Mouse (Mus musculus): Measurements from ENCODE around the gene Gm17490. TPM values are rescaled to one million over a fixed set of nuclear protein-coding genes. Genes with fewer than 3 reads are reported as not detected.

Gm17490 gene
- polyA plus RNA-seq (2012): not detected in 2 replicates

- no peak for TF ChIP-seq GATA1 (IDR thresholded peaks at IDR 0.05; ENCODE audit: low read length)
Measured at GRCm38 (mm10) chr2:11625890-11626289, at the start of gene Gm17490. Gm17490 (minus strand) TSS chr2:11626264.

DNA sequence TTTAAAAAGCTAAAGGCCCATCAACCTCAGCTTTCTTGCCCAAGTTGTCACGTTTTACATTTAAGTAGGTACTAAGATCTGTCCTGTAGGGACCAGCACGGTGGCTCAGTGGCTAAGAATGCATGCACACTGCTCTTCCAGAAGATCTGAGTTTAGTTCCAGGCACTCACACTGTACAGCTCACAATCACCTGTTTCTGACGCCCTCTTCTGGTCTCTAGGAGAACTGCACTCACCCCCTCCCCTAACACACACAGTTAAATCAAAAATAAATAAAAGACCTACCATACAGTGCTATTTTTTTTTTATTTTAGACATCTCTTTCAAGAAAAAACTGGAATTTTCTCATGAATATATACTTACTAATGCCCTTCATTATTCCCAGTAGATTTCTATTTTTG is 46.1 kb upstream of the Gm17490 start:
- no peak for TF ChIP-seq GATA1 (IDR thresholded peaks at IDR 0.05; ENCODE audit: low read length)

- TF ChIP-seq GATA1 (IDR thresholded peaks at IDR 0.05; ENCODE audit: low read length): no peak
Measured at GRCm38 (mm10) chr2:11665326-11665725, 39.3 kb upstream of the Gm17490 start.

DNA sequence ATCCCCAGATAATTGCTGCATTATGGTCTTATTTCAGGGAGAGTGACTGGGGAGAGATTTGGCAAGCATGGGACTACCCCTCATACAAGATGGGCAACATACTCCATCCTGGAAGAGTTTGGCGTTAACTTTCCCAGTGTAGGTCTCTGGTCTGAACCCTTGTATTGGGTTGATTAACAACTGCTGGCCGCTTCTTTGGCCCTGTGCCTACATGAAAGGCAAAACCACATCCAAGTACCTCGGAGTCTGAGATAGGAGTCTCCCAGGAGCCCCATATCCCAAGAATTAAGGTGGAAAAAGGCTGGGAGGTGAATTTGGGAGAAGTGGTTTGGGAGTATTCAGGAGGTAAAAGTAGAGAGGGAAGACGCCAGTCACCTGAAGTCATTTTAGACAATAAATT is 38.7 kb upstream of the Gm17490 start:
- TF ChIP-seq GATA1 (IDR thresholded peaks at IDR 0.05; ENCODE audit: low read length): no peak

GRCm38 (mm10) chr2:11664367-11664766 is 38.3 kb upstream of the Gm17490 start:
- TF ChIP-seq GATA1 (IDR thresholded peaks at IDR 0.05; ENCODE audit: low read length): no peak

- no peak for TF ChIP-seq GATA1 (IDR thresholded peaks at IDR 0.05; ENCODE audit: low read length)
Measured at GRCm38 (mm10) chr2:11663961-11664360, 37.9 kb upstream of the Gm17490 start.

DNA sequence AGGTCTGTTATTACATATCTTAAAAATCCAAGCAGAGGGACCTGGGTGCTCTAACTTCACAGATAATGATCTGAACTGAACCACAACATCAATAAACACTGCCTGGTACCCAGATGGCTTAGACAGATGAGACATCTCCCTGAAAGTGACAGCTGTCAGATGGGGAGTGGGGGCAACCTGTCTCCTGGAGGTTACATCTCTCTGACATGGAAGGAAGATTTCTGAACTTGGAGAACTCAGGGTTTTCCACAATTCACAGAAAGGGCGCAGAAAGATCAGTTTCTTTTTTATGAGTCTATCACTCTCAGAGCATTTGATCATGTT is 36.8 kb upstream of the Gm17490 start:
- TF ChIP-seq GATA1 (IDR thresholded peaks at IDR 0.05; ENCODE audit: low read length): no peak

- no peak for TF ChIP-seq GATA1 (IDR thresholded peaks at IDR 0.05; ENCODE audit: low read length)
Measured at GRCm38 (mm10) chr2:11662143-11662906, 36.3 kb upstream of the Gm17490 start.

DNA sequence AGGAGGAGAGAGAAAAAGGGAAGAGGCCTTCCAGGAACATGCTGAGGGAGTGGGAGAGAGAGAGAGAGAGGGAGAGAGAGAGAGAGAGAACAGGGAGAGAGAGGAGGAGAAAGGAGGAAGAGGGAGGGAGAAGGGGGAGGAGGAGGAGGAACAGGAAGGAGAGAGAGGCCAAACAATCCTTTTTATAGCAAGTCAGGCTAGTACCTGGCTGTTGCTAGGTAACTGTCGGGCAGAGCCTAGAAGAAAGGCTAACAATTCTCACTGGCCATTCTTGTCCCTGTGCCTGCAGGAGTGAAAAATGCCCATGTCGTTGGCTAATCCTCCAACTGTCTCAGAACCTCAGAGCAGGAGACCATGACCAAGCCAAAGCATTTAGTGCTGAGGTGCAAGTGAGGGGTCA is 33.2 kb upstream of the Gm17490 start:
- no peak for TF ChIP-seq GATA1 (IDR thresholded peaks at IDR 0.05; ENCODE audit: low read length)

DNA sequence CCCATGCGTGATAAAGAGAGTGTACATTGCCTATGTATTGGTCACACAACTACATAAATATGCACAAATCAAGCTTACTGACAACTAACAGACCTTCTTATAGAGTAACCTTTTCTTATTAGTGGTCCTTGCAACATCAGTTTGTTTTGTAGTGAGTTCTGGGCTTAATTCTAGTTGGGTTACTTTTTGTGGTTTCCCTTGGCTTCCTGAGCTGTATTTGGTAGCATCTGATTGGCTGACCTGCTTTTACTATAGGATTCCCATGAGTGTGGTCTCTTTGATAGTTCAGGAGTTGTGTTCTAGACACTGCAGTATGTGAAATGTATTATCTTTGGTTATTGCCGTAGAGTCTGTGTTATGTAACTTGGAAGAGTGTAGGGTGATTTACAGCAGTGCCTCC is 31.5 kb upstream of the Gm17490 start:
- TF ChIP-seq GATA1 (IDR thresholded peaks at IDR 0.05; ENCODE audit: low read length): no peak

- no peak for TF ChIP-seq GATA1 (IDR thresholded peaks at IDR 0.05; ENCODE audit: low read length)
Measured at GRCm38 (mm10) chr2:11654990-11655931, 29.2 kb upstream of the Gm17490 start.

DNA sequence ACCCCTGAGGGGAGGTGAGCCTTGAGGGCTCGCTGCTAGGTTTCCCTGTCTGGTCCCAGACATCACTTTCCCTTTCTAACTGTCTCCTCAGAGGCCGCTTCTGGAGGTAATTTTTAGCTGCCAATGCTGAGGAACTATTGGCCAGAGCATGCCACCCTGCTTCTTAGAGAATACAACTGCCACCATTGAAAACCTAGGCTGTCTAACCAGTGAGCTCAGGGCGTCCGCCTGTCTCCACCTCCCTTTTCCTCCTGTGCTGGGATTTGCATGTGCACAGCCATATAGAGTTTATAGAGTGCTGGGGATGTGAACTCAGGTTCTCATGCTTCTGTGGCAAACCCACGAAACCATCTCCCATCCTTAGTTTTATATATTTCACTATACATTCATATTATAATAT is 27.7 kb upstream of the Gm17490 start:
- TF ChIP-seq GATA1 (IDR thresholded peaks at IDR 0.05; ENCODE audit: low read length): no peak

GRCm38 (mm10) chr2:11653330-11653729 is 27.3 kb upstream of the Gm17490 start:
- no peak for TF ChIP-seq GATA1 (IDR thresholded peaks at IDR 0.05; ENCODE audit: low read length)

DNA sequence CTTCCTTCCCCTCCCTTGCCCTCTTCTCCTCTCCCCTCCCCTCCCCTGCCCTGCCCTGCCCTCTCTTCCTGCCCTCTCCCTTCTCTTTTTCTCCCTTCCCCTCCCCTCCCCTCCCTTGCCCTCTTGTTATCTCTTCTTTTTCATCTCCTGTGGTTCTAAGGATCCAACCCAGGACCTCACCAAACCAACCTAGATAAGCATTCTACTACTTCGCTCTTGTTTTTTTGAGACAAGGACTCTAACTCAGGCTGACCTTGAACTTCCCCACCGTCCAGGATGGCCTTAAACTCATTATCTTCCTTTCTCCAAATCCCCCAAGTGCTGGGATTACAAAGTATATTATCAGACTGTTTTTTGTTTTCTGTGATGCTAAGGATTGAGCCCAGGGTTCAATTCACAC is 26.7 kb upstream of the Gm17490 start:
- TF ChIP-seq GATA1 (IDR thresholded peaks at IDR 0.05; ENCODE audit: low read length): no peak

GRCm38 (mm10) chr2:11652196-11652595 is 26.1 kb upstream of the Gm17490 start:
- no peak for TF ChIP-seq GATA1 (IDR thresholded peaks at IDR 0.05; ENCODE audit: low read length)

- no peak for TF ChIP-seq GATA1 (IDR thresholded peaks at IDR 0.05; ENCODE audit: low read length)
Measured at GRCm38 (mm10) chr2:11651476-11651875, 25.4 kb upstream of the Gm17490 start.

GRCm38 (mm10) chr2:11645297-11645696 is 19.2 kb upstream of the Gm17490 start:
- TF ChIP-seq GATA1 (IDR thresholded peaks at IDR 0.05; ENCODE audit: low read length): no peak
